Mouse (Mus musculus): ENCODE measurements around the gene Tnfsf15. TPM values are rescaled to one million over a fixed set of nuclear protein-coding genes. Genes with fewer than 3 reads are reported as not detected.

The Tnfsf15 gene
- polyA plus RNA-seq, 1 experiment, result 0.55 TPM

- TF ChIP-seq POLR2A (IDR thresholded peaks at IDR 0.05; ENCODE audit: low read depth, low read length) (no peak), CTCF (conservative IDR thresholded peaks at IDR 0.05; ENCODE audit: insufficient read depth, insufficient read length, low read depth, low read length) (peak; percentile 66)
- no peak overlapping the region for H3K4me3 ChIP-seq (ENCODE audit: insufficient read depth, low read depth, low read length)
- H3K27ac ChIP-seq (ENCODE audit: insufficient read depth, low read depth, low read length), result no peak overlapping the region
- no peaks in the 10 kb centered on the region for H3K27me3 ChIP-seq (replicated peaks; ENCODE audit: control insufficient read depth, insufficient read depth, low read length)
- no peaks in the 10 kb centered on the region for H3K36me3 ChIP-seq (ENCODE audit: control insufficient read depth, insufficient read depth, low read length)
- H3K4me1 ChIP-seq (ENCODE audit: control insufficient read depth, insufficient read depth, low read length), result no peaks in the 10 kb centered on the region
- peak; percentile 75 for DNase-seq
Observed at GRCm38 (mm10) chr4:63686157-63686556, 58.8 kb downstream of the Tnfsf15 start.

GRCm38 (mm10) chr4:63685253-63685525, 59.7 kb downstream of the Tnfsf15 start:
- DNase-seq, result no peak
- Histone ChIP-seq H3K4me1 (ENCODE audit: control insufficient read depth, insufficient read depth, low read length) (no peaks in the 10 kb centered on the region), H3K36me3 (ENCODE audit: control insufficient read depth, insufficient read depth, low read length) (no peaks in the 10 kb centered on the region), H3K27ac (ENCODE audit: insufficient read depth, low read depth, low read length) (no peak overlapping the region), H3K27me3 (replicated peaks; ENCODE audit: control insufficient read depth, insufficient read depth, low read length) (no peaks in the 10 kb centered on the region), H3K4me3 (ENCODE audit: insufficient read depth, low read depth, low read length) (no peak overlapping the region)
- no peak for TF ChIP-seq POLR2A (IDR thresholded peaks at IDR 0.05; ENCODE audit: low read depth, low read length)
- no peak for TF ChIP-seq CTCF (conservative IDR thresholded peaks at IDR 0.05; ENCODE audit: insufficient read depth, insufficient read length, low read depth, low read length)
- WGBS, result 36% methylated on average over 4 of the region's 4 CpGs

- TF ChIP-seq POLR2A (IDR thresholded peaks at IDR 0.05; ENCODE audit: low read depth, low read length) (no peak), CTCF (conservative IDR thresholded peaks at IDR 0.05; ENCODE audit: insufficient read depth, insufficient read length, low read depth, low read length) (no peak)
- WGBS, result 74% methylated on average over 10 of the region's 10 CpGs
- H3K27ac ChIP-seq (ENCODE audit: insufficient read depth, low read depth, low read length), result no peak overlapping the region
Observed at GRCm38 (mm10) chr4:63684412-63685252, 60.3 kb downstream of the Tnfsf15 start.

GRCm38 (mm10) chr4:63683716-63684115, 61.2 kb downstream of the Tnfsf15 start:
- DNase-seq, result no peak
- Histone ChIP-seq H3K4me1 (ENCODE audit: control insufficient read depth, insufficient read depth, low read length) (no peaks in the 10 kb centered on the region), H3K36me3 (ENCODE audit: control insufficient read depth, insufficient read depth, low read length) (no peaks in the 10 kb centered on the region), H3K27me3 (replicated peaks; ENCODE audit: control insufficient read depth, insufficient read depth, low read length) (no peaks in the 10 kb centered on the region), H3K4me3 (ENCODE audit: insufficient read depth, low read depth, low read length) (no peak overlapping the region), H3K27ac (ENCODE audit: insufficient read depth, low read depth, low read length) (no peak overlapping the region)
- WGBS, result 90% methylated on average over 6 of the region's 6 CpGs
- TF ChIP-seq CTCF (conservative IDR thresholded peaks at IDR 0.05; ENCODE audit: insufficient read depth, insufficient read length, low read depth, low read length), result no peak

More at GRCm38 (mm10) chr4:63684412-63685252, 60.3 kb downstream of the Tnfsf15 start:
- Histone ChIP-seq H3K4me3 (ENCODE audit: insufficient read depth, low read depth, low read length) (no peak overlapping the region), H3K27me3 (replicated peaks; ENCODE audit: control insufficient read depth, insufficient read depth, low read length) (no peaks in the 10 kb centered on the region), H3K4me1 (ENCODE audit: control insufficient read depth, insufficient read depth, low read length) (no peaks in the 10 kb centered on the region), H3K36me3 (ENCODE audit: control insufficient read depth, insufficient read depth, low read length) (no peaks in the 10 kb centered on the region)
- DNase-seq, result no peak

GRCm38 (mm10) chr4:63683056-63683455, 61.9 kb downstream of the Tnfsf15 start:
- H3K36me3 ChIP-seq (ENCODE audit: control insufficient read depth, insufficient read depth, low read length), result no peaks in the 10 kb centered on the region
- no peaks in the 10 kb centered on the region for H3K27me3 ChIP-seq (replicated peaks; ENCODE audit: control insufficient read depth, insufficient read depth, low read length)
- no peak overlapping the region for H3K4me3 ChIP-seq (ENCODE audit: insufficient read depth, low read depth, low read length)
- no peak overlapping the region for H3K27ac ChIP-seq (ENCODE audit: insufficient read depth, low read depth, low read length)
- DNase-seq, result no peak
- 66% methylated on average over 11 of the region's 11 CpGs for WGBS
- no peaks in the 10 kb centered on the region for H3K4me1 ChIP-seq (ENCODE audit: control insufficient read depth, insufficient read depth, low read length)
- TF ChIP-seq POLR2A (IDR thresholded peaks at IDR 0.05; ENCODE audit: low read depth, low read length), result no peak
- TF ChIP-seq CTCF (conservative IDR thresholded peaks at IDR 0.05; ENCODE audit: insufficient read depth, insufficient read length, low read depth, low read length), result no peak

GRCm38 (mm10) chr4:63682441-63682840, 62.5 kb downstream of the Tnfsf15 start:
- no peak overlapping the region for H3K4me3 ChIP-seq (ENCODE audit: insufficient read depth, low read depth, low read length)
- 83% methylated on average over 2 of the region's 2 CpGs for WGBS
- no peaks in the 10 kb centered on the region for H3K36me3 ChIP-seq (ENCODE audit: control insufficient read depth, insufficient read depth, low read length)
- TF ChIP-seq CTCF (conservative IDR thresholded peaks at IDR 0.05; ENCODE audit: insufficient read depth, insufficient read length, low read depth, low read length), result no peak
- TF ChIP-seq POLR2A (IDR thresholded peaks at IDR 0.05; ENCODE audit: low read depth, low read length), result no peak
- H3K4me1 ChIP-seq (ENCODE audit: control insufficient read depth, insufficient read depth, low read length), result no peaks in the 10 kb centered on the region
- H3K27me3 ChIP-seq (replicated peaks; ENCODE audit: control insufficient read depth, insufficient read depth, low read length), result no peaks in the 10 kb centered on the region
- no peak for DNase-seq
- H3K27ac ChIP-seq (ENCODE audit: insufficient read depth, low read depth, low read length), result no peak overlapping the region

GRCm38 (mm10) chr4:63681557-63681956, 63.4 kb downstream of the Tnfsf15 start:
- Histone ChIP-seq H3K27me3 (replicated peaks; ENCODE audit: control insufficient read depth, insufficient read depth, low read length) (no peaks in the 10 kb centered on the region), H3K4me3 (ENCODE audit: insufficient read depth, low read depth, low read length) (no peak overlapping the region)
- WGBS, result 93% methylated on average over 3 of the region's 3 CpGs

More at GRCm38 (mm10) chr4:63681557-63681956, 63.4 kb downstream of the Tnfsf15 start:
- no peaks in the 10 kb centered on the region for H3K36me3 ChIP-seq (ENCODE audit: control insufficient read depth, insufficient read depth, low read length)
- H3K27ac ChIP-seq (ENCODE audit: insufficient read depth, low read depth, low read length), result no peak overlapping the region
- no peaks in the 10 kb centered on the region for H3K4me1 ChIP-seq (ENCODE audit: control insufficient read depth, insufficient read depth, low read length)
- TF ChIP-seq POLR2A (IDR thresholded peaks at IDR 0.05; ENCODE audit: low read depth, low read length) (no peak), CTCF (conservative IDR thresholded peaks at IDR 0.05; ENCODE audit: insufficient read depth, insufficient read length, low read depth, low read length) (no peak)
- DNase-seq, result no peak

Other genes starting within 250 kb of the Tnfsf15 start
- gene Whrn, start 249.1 kb downstream of the Tnfsf15 start, polyA plus RNA-seq (2012; rRNA removed), result 20.3 and 22.7 TPM in 2 replicates
- 76.1 and 117 TPM in 2 replicates for gene Atp6v1g1, start 200.3 kb downstream of the Tnfsf15 start, polyA plus RNA-seq (2012; rRNA removed)
- 9.1 and 10.1 TPM in 2 replicates for gene Tmem268, start 186.3 kb downstream of the Tnfsf15 start, polyA plus RNA-seq (2012; rRNA removed)
- gene Gm11213, start 139.9 kb downstream of the Tnfsf15 start, polyA plus RNA-seq (2012; rRNA removed), result not detected in 2 replicates
- gene Tex48, start 122.7 kb downstream of the Tnfsf15 start, polyA plus RNA-seq (2012; rRNA removed), result not detected in 2 replicates
- gene Gm11214, start 81.7 kb downstream of the Tnfsf15 start, polyA plus RNA-seq (2012; rRNA removed), result not detected in 2 replicates
- 0.03 and 0.14 TPM in 2 replicates for gene Tnfsf8, start 116.2 kb upstream of the Tnfsf15 start, polyA plus RNA-seq (2012; rRNA removed)

All from kidney, adult 2 months (tissue).